Mouse (Mus musculus) olfactory bulb, adult 2 months (tissue): ENCODE results near the gene Hsp90ab1.

Experiments used
- CTCF ChIP-seq: fragments of 200-500 bp; IDR thresholded peaks from 2 replicates; pipeline ENCODE4 v1.5.1; 2012; ENCODE audit warnings: low read depth, mild to moderate bottlenecking, low read length, moderate library complexity; ENCODE audit not compliant: insufficient read depth
- POLR2A ChIP-seq: fragments of 200-500 bp; IDR thresholded peaks from 2 replicates; pipeline ENCODE4 v1.6.1; 2012; ENCODE audit warnings: mild to moderate bottlenecking, low read depth, low read length, moderate library complexity; ENCODE audit not compliant: insufficient read depth

DNA sequence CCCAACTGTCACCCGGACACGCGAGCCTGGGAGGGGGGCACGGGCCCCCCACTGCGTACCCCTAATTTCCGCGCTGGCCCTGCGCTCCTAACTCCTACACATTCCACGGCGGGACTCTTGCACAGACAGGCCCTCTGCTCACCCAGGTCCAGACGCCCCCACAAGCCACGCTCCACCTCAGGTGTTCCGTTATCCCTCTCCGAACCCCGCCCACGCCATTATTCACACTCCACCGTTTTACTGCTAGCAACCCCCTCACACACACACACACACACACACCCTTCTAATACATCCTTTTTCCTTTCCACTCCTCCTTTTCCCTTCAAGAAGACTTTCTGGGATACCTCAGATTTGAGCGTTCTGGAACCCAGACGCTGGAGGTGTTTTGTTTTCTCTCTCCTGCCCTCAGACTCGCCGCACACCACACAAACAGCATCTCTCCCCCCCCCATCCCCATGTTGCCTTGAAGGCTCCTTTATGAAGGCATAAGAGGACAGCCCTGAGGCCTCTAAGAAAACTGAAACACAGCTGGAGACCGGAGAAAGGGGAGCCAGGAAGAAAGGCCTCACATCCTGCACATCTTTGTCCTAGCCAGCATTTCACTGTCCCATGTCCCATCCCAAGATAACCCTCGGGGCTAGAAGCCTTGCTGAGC lies 22.8 kb upstream of the Hsp90ab1 start:
- TF ChIP-seq CTCF (no peak), POLR2A (no peak)
